Mouse (Mus musculus): Measurements from ENCODE around the gene Opcml.

The Opcml gene

DNA sequence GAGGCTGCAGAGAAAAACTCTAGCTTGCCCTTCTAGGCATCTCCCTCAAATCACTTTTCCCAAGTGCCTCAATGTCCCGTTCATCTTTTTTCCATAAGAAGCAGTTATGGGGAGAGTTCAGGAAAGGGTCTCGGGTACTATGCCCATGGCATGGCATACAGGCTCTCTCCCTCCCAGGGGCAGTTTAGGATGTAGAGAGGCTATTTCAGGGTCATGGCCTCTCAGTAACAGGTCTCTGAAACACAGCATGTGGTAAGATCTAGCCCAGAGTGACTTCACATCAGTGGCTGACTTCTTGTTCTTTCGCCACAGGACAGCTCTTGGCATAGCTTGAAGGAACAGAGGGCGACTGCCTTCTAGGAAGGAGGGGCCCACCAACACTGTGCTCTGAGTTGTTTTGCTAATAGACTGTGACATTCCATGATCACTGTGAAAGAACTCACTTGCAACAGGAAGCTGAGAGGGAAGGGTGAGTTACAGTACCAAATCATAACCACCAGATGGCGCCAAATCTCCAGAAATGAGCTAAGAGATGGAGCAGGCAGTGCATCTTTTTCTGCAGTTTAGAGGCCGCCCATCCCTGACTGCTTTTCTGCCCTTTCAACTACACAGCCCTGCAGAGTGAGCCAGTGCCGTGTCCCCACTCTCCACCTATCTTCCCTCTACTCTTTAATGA, 470.6 kb downstream of the Opcml start:
- DNase-seq: peak; percentile 27

DNA sequence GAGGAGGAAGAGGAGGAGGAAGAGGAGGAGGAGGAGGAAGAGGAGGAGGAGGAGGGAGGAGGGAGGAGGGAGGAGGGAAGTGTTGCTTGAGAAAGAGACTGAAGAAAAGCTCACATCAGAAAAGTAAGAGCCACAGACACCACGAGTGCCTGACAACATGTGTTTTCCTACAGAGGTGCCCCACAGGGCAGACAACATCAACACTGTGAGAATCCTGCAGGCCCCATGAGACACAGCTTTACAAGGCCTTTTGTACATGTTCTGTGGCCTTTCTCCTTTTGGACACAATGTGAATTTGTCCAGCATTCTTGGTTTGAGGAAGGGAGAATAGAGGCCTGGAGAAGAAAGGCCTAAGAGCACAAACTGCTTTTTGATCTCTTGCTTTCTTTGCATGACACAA, 471.4 kb downstream of the Opcml start:
- DNase-seq: no peak

DNA sequence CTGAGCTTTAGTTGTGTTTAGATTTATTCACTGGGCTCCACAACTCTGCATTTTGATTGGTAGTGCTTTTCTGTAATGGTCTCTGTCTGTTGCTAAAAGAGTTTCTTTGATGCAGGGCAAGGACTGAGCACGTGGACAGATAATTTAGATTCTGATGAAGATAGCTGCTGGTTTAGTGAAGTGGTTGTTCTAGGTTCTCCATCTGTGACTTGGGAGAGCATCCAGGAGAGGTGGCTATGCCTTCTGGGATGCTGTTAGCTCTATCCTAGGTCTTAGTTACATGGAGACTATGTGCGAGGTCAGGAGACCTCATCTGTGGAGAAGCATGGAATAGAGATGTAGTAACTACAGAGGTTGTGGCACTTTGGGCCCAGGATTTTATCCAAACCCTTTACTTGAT, 472.3 kb downstream of the Opcml start:
- DNase-seq: no peak

DNA sequence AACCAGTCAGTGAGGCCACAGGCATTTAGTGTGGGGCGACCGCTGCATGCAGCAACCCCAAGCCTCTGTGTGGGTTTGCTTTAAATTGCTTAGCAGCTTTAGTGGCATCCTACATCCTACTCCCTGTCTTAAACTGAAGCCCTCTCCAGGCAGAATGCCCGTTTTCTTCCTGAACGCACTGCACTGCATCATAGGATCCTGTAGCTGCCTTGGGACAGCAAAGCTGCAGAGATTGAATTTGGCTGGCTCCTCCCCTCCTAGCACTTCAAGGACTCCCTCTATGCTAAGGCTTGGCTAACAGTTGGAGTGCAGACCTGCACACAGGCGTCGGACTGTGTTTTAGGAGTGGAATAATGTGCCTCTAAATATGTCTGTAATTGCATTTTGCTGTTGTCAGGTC, 474.2 kb downstream of the Opcml start:
- no peak for DNase-seq

DNA sequence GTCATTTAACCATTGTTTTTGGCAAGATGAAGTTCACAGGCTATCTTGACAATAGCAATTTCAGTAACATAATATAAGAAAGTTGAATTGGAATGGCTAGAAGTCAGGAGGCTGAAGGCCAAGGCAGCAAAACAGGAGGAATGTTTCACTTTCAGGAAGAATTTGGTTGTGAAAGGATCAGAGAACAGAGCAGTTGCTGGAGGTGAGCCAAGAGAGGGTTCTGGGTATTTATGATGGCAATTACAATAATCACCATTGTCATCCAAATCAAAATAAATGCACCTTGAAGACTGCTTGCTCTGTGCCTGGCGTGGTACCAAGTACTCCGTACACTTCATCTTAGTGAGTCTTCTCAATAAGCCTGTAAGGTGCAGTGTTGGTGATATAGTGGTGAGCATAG, 483.2 kb downstream of the Opcml start:
- no peak for DNase-seq

DNA sequence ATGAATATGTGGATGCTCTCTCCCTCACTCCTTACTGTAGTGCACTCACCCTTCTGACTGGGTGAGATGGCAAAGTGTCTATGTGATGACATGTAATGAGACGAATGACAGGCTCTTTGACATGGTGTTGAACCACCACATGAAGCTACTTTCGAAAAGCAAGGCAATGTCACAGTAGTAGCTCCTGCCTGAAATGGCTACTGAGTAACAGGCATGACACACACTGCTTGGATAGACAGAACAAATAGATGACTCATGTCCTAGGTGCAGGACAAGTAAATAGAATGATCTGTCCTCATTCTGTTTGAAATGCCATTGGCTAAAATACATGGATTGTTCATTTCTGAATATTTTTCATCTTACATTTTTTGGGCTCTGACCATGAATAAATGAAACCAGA, 488.0 kb downstream of the Opcml start:
- DNase-seq: no peak

DNA sequence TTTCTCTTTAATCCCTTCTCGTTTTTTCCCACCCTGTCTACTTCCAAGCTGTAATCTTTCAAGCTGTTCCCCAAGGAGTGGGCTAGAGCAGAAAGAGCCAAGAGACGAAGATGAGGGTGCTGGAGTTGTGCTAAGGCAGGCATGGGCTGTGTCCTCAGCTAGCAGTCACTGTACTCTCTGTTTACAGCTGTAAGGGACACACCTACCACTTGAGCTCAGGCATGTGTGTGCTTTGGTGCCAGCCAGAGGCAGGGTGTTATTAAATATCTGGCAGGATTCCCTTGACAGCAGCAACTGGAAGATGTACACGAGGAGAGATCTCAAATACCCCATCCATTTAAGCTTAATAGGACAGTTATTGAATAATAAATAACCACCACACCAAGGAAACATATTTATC, 490.4 kb downstream of the Opcml start:
- DNase-seq: no peak

DNA sequence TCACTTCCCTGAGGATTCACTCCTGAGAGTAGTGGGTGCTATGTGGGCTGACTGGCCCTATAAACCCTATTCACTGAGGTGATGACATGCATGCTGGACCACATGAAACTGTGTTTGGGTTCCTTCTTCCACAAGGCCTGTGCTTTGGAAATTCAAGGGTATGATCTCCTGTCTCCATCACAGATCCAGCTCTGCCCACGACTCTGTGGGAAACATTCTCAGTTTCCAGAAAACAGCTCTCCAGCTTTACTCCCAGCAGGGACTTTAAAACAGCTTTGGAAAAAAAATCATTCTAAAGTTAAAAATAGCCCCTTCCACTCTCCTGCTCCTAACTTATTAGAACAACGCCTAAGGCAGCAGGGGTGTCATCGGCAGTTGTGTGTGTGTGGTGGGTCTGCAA, 491.0 kb downstream of the Opcml start:
- no peak for DNase-seq

DNA sequence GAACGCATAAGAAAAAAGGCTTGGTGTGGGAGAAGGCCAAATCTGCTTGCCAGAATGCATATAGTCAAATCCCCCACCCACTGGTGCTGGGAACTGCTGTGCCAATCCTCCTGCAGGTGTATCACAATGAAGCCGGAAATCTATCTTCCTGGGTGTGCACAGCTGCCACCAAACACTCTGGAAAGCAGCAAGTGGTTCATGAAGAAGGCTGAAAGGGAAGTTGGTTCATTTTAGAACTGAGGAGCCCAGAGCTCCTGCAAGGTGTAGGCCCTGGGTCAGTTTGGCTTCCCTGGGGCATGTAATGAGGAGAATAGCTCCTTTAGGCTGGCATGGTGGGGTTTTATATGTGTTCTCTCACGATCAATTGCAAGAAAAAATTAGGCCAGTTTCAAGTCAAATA, 494.4 kb downstream of the Opcml start:
- DNase-seq: no peak

DNA sequence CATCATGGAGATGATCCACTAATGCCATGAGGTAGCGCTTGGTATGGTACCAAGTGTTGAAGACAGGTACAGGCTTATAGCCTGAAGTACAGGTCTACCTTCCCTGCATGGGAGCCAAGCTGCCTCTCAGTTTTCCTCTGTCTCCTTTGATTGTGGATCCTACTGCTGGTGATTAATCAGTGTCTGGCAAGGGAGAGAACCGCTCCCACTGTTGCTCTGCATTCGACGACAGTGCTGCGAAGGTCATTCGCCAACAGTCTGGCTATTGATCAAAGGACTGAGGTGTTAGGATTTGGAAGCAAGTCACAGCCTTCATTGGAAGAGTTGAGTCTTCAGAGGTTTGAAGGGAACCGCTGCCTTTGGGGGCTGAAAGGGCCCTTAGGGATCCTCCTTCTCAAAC, 495.8 kb downstream of the Opcml start:
- DNase-seq: no peak

DNA sequence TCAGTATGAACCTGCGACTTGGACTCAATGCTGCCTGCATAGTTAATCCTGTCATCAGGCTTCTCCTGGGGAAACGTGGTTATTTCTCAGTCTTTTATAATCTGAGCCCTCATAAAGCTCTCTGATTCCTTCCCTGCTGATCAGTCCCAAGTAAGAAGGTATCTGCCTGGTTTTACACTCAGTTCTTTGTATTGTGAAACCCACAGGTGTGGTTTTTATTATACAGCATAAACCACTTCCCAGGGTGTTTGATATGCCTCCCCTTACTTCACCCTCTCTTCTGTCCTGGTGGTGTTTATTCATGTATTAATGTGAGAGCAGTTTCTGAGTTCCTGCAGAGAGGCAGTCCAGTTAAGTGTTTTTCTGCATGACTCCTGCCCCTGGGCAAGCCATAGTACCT, 496.9 kb downstream of the Opcml start:
- DNase-seq: no peak

DNA sequence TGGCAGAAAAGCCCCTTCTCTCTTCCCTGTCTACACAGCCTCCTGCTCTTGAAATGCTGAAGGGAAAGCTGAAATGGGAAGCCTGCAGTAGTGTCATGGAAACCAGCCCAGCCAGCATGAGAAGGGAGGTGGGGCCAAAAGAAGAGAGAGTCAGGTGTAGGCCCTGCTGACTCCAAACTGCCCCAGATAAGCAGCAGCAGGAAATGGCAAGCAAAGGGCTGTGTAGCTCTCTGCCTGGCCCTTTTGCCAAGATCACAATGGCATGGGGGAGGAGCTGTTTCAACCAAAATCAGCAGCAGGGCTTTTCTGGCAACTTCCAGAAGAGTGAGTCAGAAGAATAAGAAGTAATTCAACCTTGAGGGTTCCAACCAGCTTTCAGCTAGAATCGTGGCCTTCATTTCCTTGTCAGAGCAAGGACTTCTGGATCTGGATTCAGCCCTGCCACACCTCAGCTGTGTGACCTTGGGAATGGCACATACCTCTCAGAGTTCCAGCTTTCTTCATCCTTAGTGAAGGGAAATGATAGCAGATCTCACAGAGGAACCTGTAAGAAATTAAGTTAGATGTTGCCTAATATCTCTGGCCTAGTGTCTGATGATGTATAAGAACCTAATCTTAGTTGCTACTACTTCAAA, 499.2 kb downstream of the Opcml start:
- DNase-seq: no peak

DNA sequence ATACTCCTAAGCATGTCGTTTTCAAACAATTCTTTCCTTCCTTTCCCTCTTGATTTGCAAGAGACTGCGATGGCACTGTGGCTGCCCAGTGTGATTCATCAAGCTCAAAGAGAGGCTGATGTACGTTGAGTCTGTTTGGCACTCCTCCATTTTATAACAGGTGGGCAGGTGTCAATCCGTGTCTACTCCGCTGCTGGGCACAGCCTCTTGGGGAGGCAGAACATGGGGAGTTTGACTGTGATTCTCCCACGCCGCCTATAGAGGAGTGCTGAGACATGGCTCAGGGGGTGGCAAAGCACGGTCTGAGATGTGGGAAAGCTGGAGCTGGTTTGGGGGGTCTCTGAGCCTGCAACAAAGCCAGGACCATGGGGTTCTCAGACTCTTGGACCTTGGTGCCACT, 513.1 kb downstream of the Opcml start:
- no peak for DNase-seq

DNA sequence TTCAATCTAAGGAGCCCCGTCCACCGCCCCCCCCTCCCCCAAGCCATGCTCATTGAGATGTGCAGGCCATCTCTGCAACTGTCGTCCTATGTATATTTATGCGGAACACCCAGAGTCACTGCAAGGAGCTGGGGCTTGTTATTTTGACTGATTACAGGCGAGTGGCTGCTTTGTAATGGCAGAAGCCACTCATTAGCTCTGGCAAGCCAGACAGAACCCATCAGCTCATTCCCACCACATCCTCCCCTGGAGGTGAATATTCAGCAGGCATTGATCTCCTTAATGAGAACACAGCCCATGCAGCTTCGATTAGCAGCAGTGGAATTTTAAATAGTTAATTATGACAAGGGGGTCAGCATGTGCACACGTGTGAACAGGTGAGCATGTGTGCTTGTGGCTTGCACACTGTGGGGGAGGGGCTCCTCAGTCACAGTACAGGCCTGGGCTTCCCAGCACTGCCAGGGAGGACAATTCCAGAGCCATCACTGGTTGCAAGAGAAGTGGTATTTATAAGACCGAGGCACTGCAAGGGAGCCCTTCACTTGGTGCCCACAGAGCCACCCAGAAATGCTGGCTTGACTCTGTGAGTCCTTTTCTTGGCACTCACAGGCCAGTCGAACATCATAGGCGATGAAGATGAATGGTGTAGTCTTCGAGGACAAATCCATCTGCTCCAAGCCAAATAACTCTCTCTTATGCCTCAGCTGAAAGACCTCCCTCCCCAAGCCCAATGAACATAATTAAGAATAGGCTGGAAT, 516.0 kb downstream of the Opcml start:
- DNase-seq: no peak

DNA sequence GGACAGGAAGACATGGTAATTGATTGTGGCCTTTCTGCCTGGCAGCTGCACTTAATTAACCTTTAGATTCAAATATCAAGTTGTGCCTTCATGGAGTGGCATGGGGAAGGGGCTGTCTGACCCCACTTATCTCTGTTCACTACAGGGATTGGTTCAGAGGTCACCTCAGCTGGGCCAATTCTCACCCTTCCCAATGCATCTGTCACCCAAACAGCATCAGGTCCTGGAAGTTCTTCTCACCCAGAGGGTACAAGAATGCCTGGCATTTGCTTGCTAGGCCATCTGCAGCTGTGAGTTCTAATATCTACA, 516.5 kb downstream of the Opcml start:
- no peak for DNase-seq

DNA sequence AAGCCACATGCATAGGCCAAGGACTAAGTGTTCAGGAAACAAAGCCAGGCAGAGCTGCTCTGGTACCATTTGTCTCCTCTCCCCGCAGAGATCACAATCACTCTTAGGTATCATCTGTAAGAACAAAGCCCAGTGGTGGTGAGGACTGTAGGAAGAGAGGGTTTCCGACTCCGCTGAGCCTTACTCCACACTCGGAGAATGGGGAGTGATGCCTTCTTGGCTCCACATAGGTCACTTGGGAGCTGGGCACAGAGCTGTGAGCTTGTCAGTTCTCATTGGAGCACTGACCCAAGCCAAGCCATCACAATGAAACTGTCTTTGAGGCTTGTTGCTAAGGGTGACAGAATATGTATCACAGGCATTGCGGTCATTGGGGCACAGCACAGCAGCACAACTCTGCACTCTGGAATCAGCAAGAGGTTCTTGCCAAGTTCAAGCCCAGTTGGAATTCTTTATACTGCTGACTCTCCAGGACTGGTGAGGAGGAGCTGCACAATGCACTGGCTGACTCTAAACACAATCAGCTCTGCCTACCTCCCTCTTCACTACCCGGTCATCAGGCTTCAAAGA, 517.0 kb downstream of the Opcml start:
- DNase-seq: no peak

DNA sequence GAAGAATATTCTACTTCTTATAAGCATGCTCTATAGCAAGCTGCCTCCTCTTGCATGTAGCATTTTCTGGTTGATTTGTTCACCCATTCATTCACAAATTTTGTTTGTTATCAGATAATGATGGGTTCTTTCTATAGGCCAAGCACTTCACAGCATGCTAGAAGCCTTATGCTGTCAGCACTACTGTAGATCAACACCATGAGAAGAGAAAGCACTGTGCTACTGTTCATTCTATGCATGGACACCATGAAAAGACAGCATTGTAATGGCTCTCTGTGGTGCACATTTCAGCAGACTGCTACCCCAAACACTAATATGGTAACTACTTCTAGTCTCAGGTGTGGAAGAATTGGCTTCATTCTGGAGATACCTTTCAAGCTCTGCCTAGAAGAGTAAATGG, 527.3 kb downstream of the Opcml start:
- DNase-seq: no peak

DNA sequence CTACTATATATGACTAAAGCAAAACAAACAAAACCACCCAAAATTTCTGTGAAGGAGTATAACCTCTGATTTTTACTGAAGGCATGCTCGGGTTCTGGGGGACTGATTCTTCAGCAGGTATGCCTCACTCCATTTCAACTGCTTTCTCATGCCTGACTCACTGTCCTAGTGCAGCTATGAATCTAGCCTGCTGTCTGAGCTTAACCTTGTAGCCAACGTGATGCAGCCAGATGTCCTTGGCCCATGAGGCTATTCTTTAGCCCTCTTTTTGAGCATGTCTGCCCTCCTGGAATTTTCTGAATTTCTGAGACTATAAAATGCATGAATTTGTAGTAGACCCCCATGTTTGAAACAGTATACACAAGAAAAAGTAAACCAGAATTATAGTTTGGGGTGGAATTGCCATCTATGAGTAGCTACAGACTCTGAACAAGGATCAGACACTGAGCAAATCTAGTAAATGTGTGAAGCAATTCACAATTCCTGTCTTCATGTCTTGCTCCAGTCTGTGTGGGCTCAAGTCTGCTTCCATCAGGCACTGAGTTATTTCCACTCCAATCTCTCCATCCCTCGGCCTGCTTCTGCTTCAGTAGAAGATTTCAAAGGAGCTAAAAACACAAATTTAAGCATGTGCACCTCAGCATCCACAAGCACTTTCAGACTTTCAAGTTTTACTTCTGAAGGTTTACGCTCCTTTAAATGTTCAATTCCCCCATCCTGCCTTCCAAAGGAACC, 528.6 kb downstream of the Opcml start:
- no peak for DNase-seq

DNA sequence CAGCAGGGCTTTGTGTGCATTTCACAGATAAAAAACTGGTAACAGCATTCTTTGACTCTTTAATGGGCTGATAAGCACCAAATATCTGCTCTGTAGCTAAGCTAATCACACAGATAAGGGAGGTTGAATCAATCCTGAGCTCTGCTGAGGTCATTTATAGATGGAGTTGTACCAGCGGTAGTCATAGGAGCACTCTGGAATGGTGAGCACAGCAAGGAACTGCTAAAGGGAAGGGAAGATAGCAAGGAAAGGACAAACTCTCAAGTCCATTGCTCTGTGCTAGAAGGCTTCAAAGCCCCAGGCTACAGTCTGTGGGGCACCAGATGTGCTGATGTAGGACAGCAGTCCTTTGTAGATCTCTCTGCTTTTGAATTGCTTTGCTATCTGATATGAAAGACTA, 529.2 kb downstream of the Opcml start:
- no peak for DNase-seq

DNA sequence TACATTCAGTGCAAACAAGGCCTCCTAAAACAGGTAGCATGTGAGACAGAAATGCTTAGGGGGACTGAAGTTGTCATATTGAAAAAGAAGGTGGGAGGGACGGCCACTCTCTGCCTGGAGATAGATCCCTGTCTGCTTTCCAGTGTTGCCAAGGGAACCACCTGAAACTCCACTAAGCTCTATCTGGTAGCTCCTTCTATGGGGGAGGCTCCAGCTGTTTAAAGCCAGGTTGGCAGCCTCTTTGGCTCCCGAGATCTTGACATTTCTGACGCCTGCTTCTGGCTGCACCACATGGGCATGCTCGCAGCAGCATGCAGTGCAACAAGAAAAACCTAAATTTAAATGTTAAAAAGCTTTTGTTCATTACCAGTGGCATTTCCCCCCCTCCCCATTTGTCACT, 537.4 kb downstream of the Opcml start:
- DNase-seq: no peak

DNA sequence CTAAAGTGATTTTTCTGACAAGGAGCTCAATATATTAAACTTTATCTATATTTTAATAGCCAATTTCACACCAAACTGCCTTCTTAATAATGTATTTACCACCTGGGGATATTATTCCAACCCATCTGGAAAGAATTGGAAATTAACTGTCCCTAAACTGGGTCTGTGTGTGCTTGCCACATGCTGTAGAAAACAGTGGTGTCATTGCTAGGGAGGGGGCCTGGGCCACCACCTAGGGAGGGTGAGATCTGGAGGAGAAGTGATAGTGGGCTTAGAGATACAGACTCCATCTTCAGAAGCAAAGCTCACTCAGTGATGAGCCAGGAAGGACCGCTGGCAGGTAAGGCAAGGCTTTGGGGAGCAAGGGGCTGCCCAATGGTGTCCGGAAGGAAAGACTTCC, 537.9 kb downstream of the Opcml start:
- no peak for DNase-seq

DNA sequence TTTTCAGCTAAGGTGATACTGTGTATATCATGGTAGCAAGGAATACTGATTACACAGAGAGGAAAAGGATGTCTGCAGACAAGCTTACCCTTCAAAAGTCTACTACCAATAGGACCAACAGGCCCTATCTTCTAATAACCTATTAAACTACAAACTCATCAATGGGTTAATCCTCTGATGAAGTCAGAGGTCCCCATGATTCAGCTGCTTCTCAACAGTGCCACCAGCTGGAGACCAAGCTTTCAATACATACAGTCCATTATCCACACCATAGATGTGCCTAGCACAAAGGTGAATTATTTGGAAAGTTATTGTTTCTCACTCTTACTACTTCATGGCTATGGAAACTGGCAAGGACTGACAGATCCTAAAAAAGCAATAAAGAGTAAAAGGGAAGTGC, 538.9 kb downstream of the Opcml start:
- DNase-seq: no peak

DNA sequence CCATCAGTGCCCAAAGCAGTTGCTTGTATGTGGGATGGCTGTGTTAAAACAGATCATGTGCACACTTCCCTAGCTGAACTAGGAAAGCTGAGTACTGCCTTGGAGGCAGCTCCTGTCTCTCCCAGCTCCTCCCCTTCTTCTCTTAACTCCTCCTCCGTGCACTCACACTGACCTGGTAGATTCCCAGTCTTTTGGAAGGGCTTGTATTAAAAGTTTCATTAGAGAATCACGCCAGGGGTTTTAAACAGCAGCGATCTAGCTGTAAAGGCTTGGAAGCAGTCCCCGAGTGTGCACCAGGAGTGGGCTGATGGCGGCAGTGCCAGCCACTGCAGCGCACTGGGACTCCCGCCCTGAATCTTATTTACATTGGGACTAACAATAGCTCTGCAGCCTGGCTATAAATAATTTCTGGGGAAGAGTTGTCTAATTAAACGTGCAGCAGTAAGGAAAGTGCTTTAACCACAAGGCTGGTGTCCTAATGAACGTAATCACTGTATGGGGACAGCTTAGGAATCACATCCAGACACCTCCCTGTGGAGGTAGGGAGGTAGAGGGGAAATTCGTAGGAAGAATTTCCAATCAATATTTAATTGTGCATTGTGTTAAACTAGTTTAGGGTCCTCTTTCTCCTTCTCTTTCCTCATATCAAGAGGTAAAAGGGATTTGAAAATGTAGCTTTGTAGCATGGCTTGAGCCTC, 546.1 kb downstream of the Opcml start:
- DNase-seq: no peak

Data from thymus, postnatal 25 days (tissue).